Mouse (Mus musculus): ENCODE data around the gene Smim24. TPM values are rescaled to one million over a fixed set of nuclear protein-coding genes. Genes with fewer than 3 reads are reported as not detected.

Smim24 gene
- total RNA-seq, 2 experiments from 2014 or later = 0.91 to 0.98 TPM

GRCm38 (mm10) chr10:81432169-81432867 is 39.5 kb downstream of the Smim24 start:
- peak; percentile 19 to 21 for DNase-seq (ENCODE audit: low spot score in 2 of 2)

- DNase-seq (ENCODE audit: low spot score in 2 of 2) = peak; percentile 80 to 92
Observed at GRCm38 (mm10) chr10:81432868-81433262, 40.0 kb downstream of the Smim24 start.

GRCm38 (mm10) chr10:81433541-81434289 is 40.9 kb downstream of the Smim24 start:
- peak; percentile 28 to 55 for DNase-seq (ENCODE audit: low spot score in 2 of 2)

GRCm38 (mm10) chr10:81434361-81435263 is 41.8 kb downstream of the Smim24 start:
- DNase-seq (ENCODE audit: low spot score in 2 of 2) = peak in 1 of 2 experiments; percentile 15

- peak in 1 of 2 experiments; percentile 71 for DNase-seq (ENCODE audit: low spot score in 2 of 2)
Observed at GRCm38 (mm10) chr10:81435436-81435835, 42.6 kb downstream of the Smim24 start.

GRCm38 (mm10) chr10:81441019-81441418 is 48.2 kb downstream of the Smim24 start:
- DNase-seq (ENCODE audit: low spot score in 2 of 2) = no peak

Small RNA genes lying within 50 kb of the gene (microRNA-seq; reads per million reads assigned to microRNA genes)
- not detected for gene Mir1191b
- not detected for gene Mir6913

Other genes with a start within 250 kb of the Smim24 start
- 10 to 100 TPM; 22.1 to 22.5 TPM for gene Pias4, start 225.1 kb upstream of the Smim24 start, total RNA-seq (2021)
- gene Eef2, start 216.4 kb upstream of the Smim24 start, total RNA-seq (2021) = 1,000 to 10,000 TPM; 1,324 to 1,404 TPM
- gene Dapk3, start 210.0 kb upstream of the Smim24 start, total RNA-seq (2021) = 10 to 100 TPM; 40.2 to 41.4 TPM
- gene 4930442H23Rik, start 209.2 kb upstream of the Smim24 start, total RNA-seq (2021) = not detected
- 1 to 10 TPM; 1.2 to 1.5 TPM for gene Nmrk2, start 191.0 kb upstream of the Smim24 start, total RNA-seq (2021)
- gene Atcay, start 162.2 kb upstream of the Smim24 start, total RNA-seq (2021) = under 1 TPM; 0.08 to 0.12 TPM
- gene Zfr2, start 159.9 kb upstream of the Smim24 start, total RNA-seq (2021) = 1 to 10 TPM; 4.3 to 5.6 TPM
- gene Matk, start 140.1 kb upstream of the Smim24 start, total RNA-seq (2021) = under 1 TPM; 0.34 to 0.78 TPM
- 10 to 100 TPM; 90.0 to 97.6 TPM for gene Mrpl54, start 126.1 kb upstream of the Smim24 start, total RNA-seq (2021)
- gene Apba3, start 126.1 kb upstream of the Smim24 start, total RNA-seq (2021) = 10 to 100 TPM; 49.2 to 50.2 TPM
- gene Tjp3, start 101.5 kb upstream of the Smim24 start, total RNA-seq (2021) = under 1 TPM; 0.25 to 0.44 TPM
- 10 to 100 TPM; 35.8 TPM for gene Pip5k1c, start 100.1 kb upstream of the Smim24 start, total RNA-seq (2021)
- 10 to 100 TPM; 17.8 to 18.3 TPM for gene Cactin, start 71.9 kb upstream of the Smim24 start, total RNA-seq (2021)
- 1 to 10 TPM; 4.8 to 5.8 TPM for gene Tbxa2r, start 64.3 kb upstream of the Smim24 start, total RNA-seq (2021)
- gene Gipc3, start 49.8 kb upstream of the Smim24 start, total RNA-seq (2021) = under 1 TPM; 0.66 to 0.86 TPM
- gene Hmg20b, start 42.6 kb upstream of the Smim24 start, total RNA-seq (2021) = 10 to 100 TPM; 46.2 to 58.6 TPM
- gene Mfsd12, start 35.6 kb upstream of the Smim24 start, total RNA-seq (2021) = 1 to 10 TPM; 8.6 to 9.9 TPM
- gene 4930404N11Rik, start 27.2 kb upstream of the Smim24 start, total RNA-seq (2021) = 1 to 10 TPM; 1.7 to 1.8 TPM
- 10 to 100 TPM; 32.2 to 33.5 TPM for gene Fzr1, start 14.5 kb upstream of the Smim24 start, total RNA-seq (2021)
- gene Dohh, start 8.6 kb upstream of the Smim24 start, total RNA-seq (2021) = 10 to 100 TPM; 48.1 to 48.5 TPM
- gene Gm48551, start 8.6 kb upstream of the Smim24 start, total RNA-seq (2021) = 1 to 10 TPM in 1 of 2 experiments, under 1 TPM in 1; 0.70 to 1.5 TPM
- gene Gm48552, start 4.0 kb upstream of the Smim24 start, total RNA-seq (2021) = 1 to 10 TPM; 1.3 to 2.0 TPM
- 100 to 1,000 TPM; 274 to 335 TPM for gene Nfic, start 62.6 kb downstream of the Smim24 start, total RNA-seq (2021)
- gene Celf5, start 89.7 kb downstream of the Smim24 start, total RNA-seq (2021) = under 1 TPM; 0.47 to 0.52 TPM
- 10 to 100 TPM; 59.3 to 61.3 TPM for gene Ncln, start 103.3 kb downstream of the Smim24 start, total RNA-seq (2021)
- under 1 TPM; 0.37 to 0.54 TPM for gene S1pr4, start 107.1 kb downstream of the Smim24 start, total RNA-seq (2021)
- gene Gna15, start 131.2 kb downstream of the Smim24 start, total RNA-seq (2021) = 1 to 10 TPM; 1.1 to 1.8 TPM
- gene Gna11, start 152.1 kb downstream of the Smim24 start, total RNA-seq (2021) = 10 to 100 TPM; 56.8 to 59.5 TPM
- 100 to 1,000 TPM; 537 to 620 TPM for gene Aes, start 166.4 kb downstream of the Smim24 start, total RNA-seq (2021)
- 10 to 100 TPM in 1 of 2 experiments, 1 to 10 TPM in 1; 7.8 to 10.5 TPM for gene Tle2, start 181.5 kb downstream of the Smim24 start, total RNA-seq (2021)
- gene Tle6, start 208.0 kb downstream of the Smim24 start, total RNA-seq (2021) = 1 to 10 TPM; 5.2 to 6.6 TPM
- gene BC025920, start 213.2 kb downstream of the Smim24 start, total RNA-seq (2021) = 1 to 10 TPM; 1.2 to 1.7 TPM
- 10 to 100 TPM; 13.6 to 18.2 TPM for gene Sirt6, start 234.7 kb downstream of the Smim24 start, total RNA-seq (2021)
- gene Ankrd24, start 235.5 kb downstream of the Smim24 start, total RNA-seq (2021) = 10 to 100 TPM; 16.0 to 17.7 TPM